Comparison of ENCODE assay signal across 7 mouse cellular contexts in the genomic region with DNA sequence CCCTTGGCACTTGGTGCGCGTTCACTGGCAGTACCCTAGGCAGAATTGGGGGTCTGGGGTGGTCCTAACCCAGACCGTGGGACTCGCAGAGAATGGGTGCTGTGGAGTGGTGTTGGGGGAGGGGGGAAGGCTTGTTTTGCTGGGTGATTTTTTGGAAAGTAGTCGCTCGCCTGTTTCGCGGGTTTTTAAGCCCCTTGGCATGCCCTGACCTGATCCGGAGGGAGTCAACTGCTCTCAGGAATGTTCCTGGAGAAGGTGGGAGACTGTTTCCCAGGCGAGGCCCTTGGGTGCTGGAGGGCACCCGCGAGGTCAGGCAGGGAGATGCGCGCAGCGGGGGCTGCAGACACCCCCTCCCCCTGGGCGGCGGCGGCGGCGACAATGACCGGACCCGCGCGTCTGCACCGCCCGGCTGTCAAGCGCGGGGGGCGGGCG. TPM values are rescaled to one million over a fixed set of nuclear protein-coding genes. Genes with fewer than 3 reads are reported as not detected.
A peak's percentile ranks its signal among the peaks of the same experiment; 100 is the strongest.
DNase-seq lines count a peak whose midpoint lies in the region; ATAC-seq lines count a peak whose summit lies in the region.

Gene Ntn4, plus strand, starts transcription at position 161 of the 432 bp plus-strand sequence.

- WGBS in embryonic facial prominence, embryonic 14.5 days, result 6% methylated on average over 19 of the region's 30 CpGs
- 2% methylated on average over 23 of the region's 30 CpGs for WGBS in midbrain, embryonic 10.5 days

- intact Hi-C loops in heart, postnatal 25 days (cut with DNase I), result no loop called here

- peak within 1 kb of the TSS; percentile 100 for H3K4me2 ChIP-seq in embryonic facial prominence, embryonic 14.5 days (ENCODE audit: low read depth, low read length)

- peak within 1 kb of the TSS; percentile 93 for H3K4me3 ChIP-seq in megakaryocyte, embryonic 14.5 days (replicated peaks)
- peak within 1 kb of the TSS; percentile 72 for H3K4me3 ChIP-seq in embryonic facial prominence, embryonic 14.5 days (ENCODE audit: low read depth, low read length)
- H3K4me3 ChIP-seq in midbrain, embryonic 10.5 days, result peak within 1 kb of the TSS; percentile 90

- H3K27ac ChIP-seq in embryonic facial prominence, embryonic 14.5 days (replicated peaks; ENCODE audit: low read depth, low read length), result no peak within 1 kb of the TSS; the same call in 1 of the 2 replicates
- H3K27ac ChIP-seq in midbrain, embryonic 10.5 days (replicated peaks), result peak within 1 kb of the TSS; percentile 97

- peaks cover 76% of the 10 kb centered on the region for H3K27me3 ChIP-seq in megakaryocyte, embryonic 14.5 days (replicated peaks)
- peaks cover 21% of the 10 kb centered on the region for H3K27me3 ChIP-seq in embryonic facial prominence, embryonic 14.5 days (replicated peaks; ENCODE audit: control insufficient read depth, insufficient read depth, low read length)
- H3K27me3 ChIP-seq in midbrain, embryonic 10.5 days (ENCODE audit: low read depth, poor library complexity, severe bottlenecking), result peaks cover 49% of the 10 kb centered on the region

- no peaks in the 10 kb centered on the region for H3K36me3 ChIP-seq in megakaryocyte, embryonic 14.5 days (replicated peaks; ENCODE audit: low read length)
- no peaks in the 10 kb centered on the region for H3K36me3 ChIP-seq in embryonic facial prominence, embryonic 14.5 days (ENCODE audit: control insufficient read depth, insufficient read depth, low read length)
- H3K36me3 ChIP-seq in midbrain, embryonic 10.5 days, result peaks cover 13% of the 10 kb centered on the region

- H3K4me1 ChIP-seq in megakaryocyte, embryonic 14.5 days, result peaks cover 23% of the 10 kb centered on the region
- peaks cover 14% of the 10 kb centered on the region for H3K4me1 ChIP-seq in embryonic facial prominence, embryonic 14.5 days (ENCODE audit: control insufficient read depth, insufficient read depth, low read length)
- H3K4me1 ChIP-seq in midbrain, embryonic 10.5 days, result peaks cover 42% of the 10 kb centered on the region

- DNase-seq in embryonic facial prominence, embryonic 14.5 days (ENCODE audit: low spot score), result no peak
- DNase-seq in heart, postnatal 25 days (ENCODE audit: low spot score), result no peak
- DNase-seq in midbrain, embryonic 10.5 days (ENCODE audit: low spot score), result no peak
- DNase-seq in adipocyte (ENCODE audit: low spot score), result no peak
- DNase-seq in cerebellum, postnatal 25 days, result no peak

- no peak for ATAC-seq in megakaryocyte, adult 5-6 weeks (ENCODE audit: poor library complexity, severe bottlenecking)
- ATAC-seq in embryonic facial prominence, embryonic 14.5 days (ENCODE audit: low read depth), result no peak; the same call in 1 of the 2 replicates

- peak within 1 kb of the TSS; percentile 76 for H3K9ac ChIP-seq in embryonic facial prominence, embryonic 14.5 days (ENCODE audit: low read depth, low read length)

- H3K9me3 ChIP-seq in megakaryocyte, embryonic 14.5 days, result no peaks in the 10 kb centered on the region
- H3K9me3 ChIP-seq in embryonic facial prominence, embryonic 14.5 days (ENCODE audit: control insufficient read depth, low read length), result no peaks in the 10 kb centered on the region
- H3K9me3 ChIP-seq in midbrain, embryonic 10.5 days (replicated peaks), result no peaks in the 10 kb centered on the region

RNA-seq across cellular contexts. Expression of gene Ntn4, which starts in this region (rescaled TPM):
- 0.22 and 1.6 TPM in 2 replicates for polyA plus RNA-seq in megakaryocyte, embryonic 14.5 days (2012; ENCODE audit: insufficient read depth, low replicate concordance)
- total RNA-seq in megakaryocyte, adult 5-6 weeks (2015), result 0.66 and 0.76 TPM in 2 replicates
- 0.18 and 0.57 TPM in 2 replicates for total RNA-seq in megakaryocyte, adult 5-6 weeks (2017)
- polyA plus RNA-seq in embryonic facial prominence, embryonic 14.5 days (2014; fragmentation: Nextera tagmentation; extraction: Ambion mirVana), result 0.74 and 1.2 TPM in 2 replicates
- 10 to 100 TPM; 12.2 to 14.1 TPM for total RNA-seq in heart, postnatal 25 days (2021)
- 0.89 and 1.2 TPM in 2 replicates for polyA plus RNA-seq in midbrain, embryonic 10.5 days (2016; fragmentation: Nextera tagmentation; extraction: Ambion mirVana)

Comparison
In these comparisons a context has a peak if more than half of its experiments do, and no peak if none do; other contexts are left out.
1. RNA of gene Ntn4 (total RNA-seq): 12.2 to 14.1 TPM in heart, postnatal 25 days; 0.18 to 0.76 TPM in megakaryocyte, adult 5-6 weeks; every median in the first group is over 4 times any median in the second.
2. Peak in every context shown above with its lines, with median percentiles within 50 percentile points of each other: H3K4me3 ChIP-seq.